Mouse (Mus musculus): ENCODE measurements around the gene Shcbp1l.

- TF ChIP-seq CTCF (IDR thresholded peaks at IDR 0.05) (no peak), EP300 (IDR thresholded peaks at IDR 0.05; ENCODE audit: insufficient read depth, low read depth, low read length) (no peak), POLR2A (IDR thresholded peaks at IDR 0.05; ENCODE audit: insufficient read depth, low read depth, low read length) (no peak)
Observed at GRCm38 (mm10) chr1:153489963-153490362, 65.0 kb downstream of the Shcbp1l start.

Measured in heart, adult 2 months (tissue).